Mouse (Mus musculus): ENCODE measurements around the gene Tmppe. TPM values are rescaled to one million over a fixed set of nuclear protein-coding genes. Genes with fewer than 3 reads are reported as not detected.
A peak's percentile ranks its signal among the peaks of the same experiment; 100 is the strongest.

Tmppe gene
- total and polyA plus RNA-seq, 2 experiments = 3.0 to 3.6 TPM

- Histone ChIP-seq H3K4me1 (ENCODE audit: control insufficient read depth, insufficient read depth, low read length) (no peaks in the 10 kb centered on the region), H3K27me3 (ENCODE audit: control insufficient read depth, insufficient read depth, low read length) (no peaks in the 10 kb centered on the region), H3K36me3 (ENCODE audit: control insufficient read depth, insufficient read depth, low read length) (no peaks in the 10 kb centered on the region), H3K79me2 (ENCODE audit: control insufficient read depth, insufficient read depth, low read length) (no peaks in the 10 kb centered on the region), H3K4me3 (ENCODE audit: insufficient read depth, low read depth, low read length) (no peak overlapping the region), H3K9ac (ENCODE audit: low read depth, low read length) (no peak overlapping the region), H3K27ac (replicated peaks; ENCODE audit: insufficient read depth, low read depth, low read length) (no peak overlapping the region)
- no peak for DNase-seq (ENCODE audit: extremely low read depth, low read depth, low spot score)
- 94% methylated on average over 24 of the region's 24 CpGs for WGBS
- TF ChIP-seq POLR2A (IDR thresholded peaks at IDR 0.05; ENCODE audit: extremely low read depth, insufficient read depth, low read length) = no peak
- no peak for TF ChIP-seq CTCF (IDR thresholded peaks at IDR 0.05; ENCODE audit: low read depth, low read length)
Measured at GRCm38 (mm10) chr9:114384691-114385090, 16.2 kb upstream of the Tmppe start.

GRCm38 (mm10) chr9:114385160-114385559 lies 15.7 kb upstream of the Tmppe start:
- DNase-seq (ENCODE audit: extremely low read depth, low read depth, low spot score) = no peak
- no peaks in the 10 kb centered on the region for H3K79me2 ChIP-seq (ENCODE audit: control insufficient read depth, insufficient read depth, low read length)
- WGBS = 94% methylated on average over 10 of the region's 10 CpGs
- H3K4me3 ChIP-seq (ENCODE audit: insufficient read depth, low read depth, low read length) = no peak overlapping the region
- H3K27me3 ChIP-seq (ENCODE audit: control insufficient read depth, insufficient read depth, low read length) = no peaks in the 10 kb centered on the region
- H3K27ac ChIP-seq (replicated peaks; ENCODE audit: insufficient read depth, low read depth, low read length) = no peak overlapping the region
- H3K36me3 ChIP-seq (ENCODE audit: control insufficient read depth, insufficient read depth, low read length) = no peaks in the 10 kb centered on the region
- TF ChIP-seq POLR2A (IDR thresholded peaks at IDR 0.05; ENCODE audit: extremely low read depth, insufficient read depth, low read length) (no peak), CTCF (IDR thresholded peaks at IDR 0.05; ENCODE audit: low read depth, low read length) (no peak)
- H3K9ac ChIP-seq (ENCODE audit: low read depth, low read length) = no peak overlapping the region
- H3K4me1 ChIP-seq (ENCODE audit: control insufficient read depth, insufficient read depth, low read length) = no peaks in the 10 kb centered on the region

DNA sequence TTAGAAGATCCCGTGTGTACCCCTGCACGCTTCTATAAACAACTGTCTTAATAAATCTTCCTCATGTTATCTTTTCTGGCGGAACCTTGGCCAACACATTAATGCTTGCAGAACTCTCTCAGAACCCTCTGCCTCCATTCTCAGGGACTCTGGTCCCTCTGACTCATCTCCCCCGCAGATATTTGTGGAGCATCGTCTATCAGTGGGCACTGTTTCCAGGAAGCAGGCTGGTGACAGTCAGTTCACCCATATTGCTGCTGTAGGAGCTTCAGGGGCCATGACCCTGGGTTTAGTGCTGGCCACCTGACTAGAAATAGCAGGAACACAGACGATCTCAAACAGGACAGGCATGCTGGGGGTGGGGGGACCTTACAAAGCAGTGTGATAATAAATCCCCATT lies 13.8 kb upstream of the Tmppe start:
- Histone ChIP-seq H3K27me3 (ENCODE audit: control insufficient read depth, insufficient read depth, low read length) (no peaks in the 10 kb centered on the region), H3K79me2 (ENCODE audit: control insufficient read depth, insufficient read depth, low read length) (no peaks in the 10 kb centered on the region), H3K9ac (ENCODE audit: low read depth, low read length) (no peak overlapping the region), H3K36me3 (ENCODE audit: control insufficient read depth, insufficient read depth, low read length) (no peaks in the 10 kb centered on the region), H3K4me3 (ENCODE audit: insufficient read depth, low read depth, low read length) (no peak overlapping the region), H3K27ac (replicated peaks; ENCODE audit: insufficient read depth, low read depth, low read length) (no peak overlapping the region), H3K4me1 (ENCODE audit: control insufficient read depth, insufficient read depth, low read length) (peaks cover 2% of the 10 kb centered on the region; the same call in 1 of the 2 replicates)
- TF ChIP-seq POLR2A (IDR thresholded peaks at IDR 0.05; ENCODE audit: extremely low read depth, insufficient read depth, low read length) (no peak), CTCF (IDR thresholded peaks at IDR 0.05; ENCODE audit: low read depth, low read length) (no peak)
- 78% methylated on average over 6 of the region's 6 CpGs for WGBS
- DNase-seq (ENCODE audit: extremely low read depth, low read depth, low spot score) = no peak

- TF ChIP-seq POLR2A (IDR thresholded peaks at IDR 0.05; ENCODE audit: extremely low read depth, insufficient read depth, low read length) = no peak
- H3K4me3 ChIP-seq (ENCODE audit: insufficient read depth, low read depth, low read length) = no peak overlapping the region
- WGBS = 88% methylated on average over 8 of the region's 8 CpGs
- H3K9ac ChIP-seq (ENCODE audit: low read depth, low read length) = no peak overlapping the region
- H3K4me1 ChIP-seq (ENCODE audit: control insufficient read depth, insufficient read depth, low read length) = peaks cover 2% of the 10 kb centered on the region; the same call in 1 of the 2 replicates
- no peaks in the 10 kb centered on the region for H3K27me3 ChIP-seq (ENCODE audit: control insufficient read depth, insufficient read depth, low read length)
- H3K36me3 ChIP-seq (ENCODE audit: control insufficient read depth, insufficient read depth, low read length) = no peaks in the 10 kb centered on the region
- no peaks in the 10 kb centered on the region for H3K79me2 ChIP-seq (ENCODE audit: control insufficient read depth, insufficient read depth, low read length)
- no peak overlapping the region for H3K27ac ChIP-seq (replicated peaks; ENCODE audit: insufficient read depth, low read depth, low read length)
- DNase-seq (ENCODE audit: extremely low read depth, low read depth, low spot score) = no peak
Measured at GRCm38 (mm10) chr9:114388288-114388687, 12.6 kb upstream of the Tmppe start.

DNA sequence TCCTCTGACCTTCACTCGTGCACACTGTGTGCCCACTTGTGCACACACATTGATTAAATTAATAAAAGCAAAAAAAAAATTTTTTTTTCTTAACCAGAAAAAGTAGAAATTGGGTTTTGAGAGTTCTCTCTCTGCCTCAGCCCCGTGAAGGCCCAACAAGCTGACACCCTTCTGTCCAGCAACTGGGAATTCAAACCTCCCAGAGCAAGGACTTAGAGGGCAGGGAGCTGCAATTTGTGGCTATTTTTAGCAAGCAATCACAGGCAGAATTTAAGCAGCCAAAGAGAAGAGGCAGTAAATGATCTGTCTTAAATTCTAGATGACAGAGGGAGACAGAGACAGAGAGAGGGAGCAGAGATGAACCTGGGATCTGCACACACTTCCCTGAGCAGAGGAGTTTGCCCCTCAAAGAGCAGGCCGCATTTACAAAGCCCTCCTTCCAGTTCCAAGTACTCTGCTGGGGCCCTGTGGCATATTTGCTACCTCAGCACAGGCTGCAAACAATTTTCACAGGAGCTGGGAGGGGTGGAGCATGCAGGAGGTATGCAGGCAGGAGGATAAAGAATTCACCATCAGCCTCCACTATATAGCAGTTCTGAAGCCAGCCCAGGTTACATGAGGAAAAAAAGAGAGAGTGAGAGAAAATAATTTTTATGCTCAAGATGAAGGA lies 12.1 kb upstream of the Tmppe start:
- 78% methylated on average over 3 of the region's 3 CpGs for WGBS
- no peak overlapping the region for H3K27ac ChIP-seq (replicated peaks; ENCODE audit: insufficient read depth, low read depth, low read length)
- no peak for DNase-seq (ENCODE audit: extremely low read depth, low read depth, low spot score)
- TF ChIP-seq POLR2A (IDR thresholded peaks at IDR 0.05; ENCODE audit: extremely low read depth, insufficient read depth, low read length) (no peak), CTCF (IDR thresholded peaks at IDR 0.05; ENCODE audit: low read depth, low read length) (no peak)
- no peaks in the 10 kb centered on the region for H3K27me3 ChIP-seq (ENCODE audit: control insufficient read depth, insufficient read depth, low read length)
- H3K9ac ChIP-seq (ENCODE audit: low read depth, low read length) = no peak overlapping the region
- no peaks in the 10 kb centered on the region for H3K36me3 ChIP-seq (ENCODE audit: control insufficient read depth, insufficient read depth, low read length)
- no peaks in the 10 kb centered on the region for H3K79me2 ChIP-seq (ENCODE audit: control insufficient read depth, insufficient read depth, low read length)
- H3K4me3 ChIP-seq (ENCODE audit: insufficient read depth, low read depth, low read length) = no peak overlapping the region
- peaks cover 2% of the 10 kb centered on the region; the same call in 1 of the 2 replicates for H3K4me1 ChIP-seq (ENCODE audit: control insufficient read depth, insufficient read depth, low read length)

DNA sequence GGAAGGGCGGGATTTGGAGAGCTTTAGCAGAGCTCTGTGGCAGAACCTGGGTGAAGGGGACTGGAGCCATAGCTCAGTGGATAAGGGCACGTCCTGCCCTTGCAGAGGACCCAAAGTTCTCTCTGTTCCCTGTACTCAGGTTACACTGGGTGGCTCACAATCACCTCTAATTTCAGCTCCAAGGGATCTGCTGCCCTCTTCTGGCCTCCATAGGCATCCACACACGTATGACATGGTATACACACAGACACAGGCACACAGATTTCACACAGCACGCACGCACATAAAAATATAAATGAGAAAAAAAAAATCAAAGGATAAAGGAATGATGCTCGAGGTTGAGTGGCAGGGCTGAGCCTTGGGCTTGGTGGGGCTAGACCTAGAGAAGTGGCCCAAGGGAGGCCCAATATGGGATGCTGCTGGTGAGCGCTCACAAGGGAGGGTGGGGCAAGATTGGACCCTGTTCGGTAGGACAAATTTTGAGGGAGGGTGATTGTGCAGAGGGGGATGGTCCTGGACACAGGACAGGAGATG lies 11.5 kb upstream of the Tmppe start:
- no peak overlapping the region for H3K9ac ChIP-seq (ENCODE audit: low read depth, low read length)
- peak overlapping the region; percentile 88; the same call in 1 of the 2 replicates for H3K4me3 ChIP-seq (ENCODE audit: insufficient read depth, low read depth, low read length)
- H3K4me1 ChIP-seq (ENCODE audit: control insufficient read depth, insufficient read depth, low read length) = peaks cover 2% of the 10 kb centered on the region; the same call in 1 of the 2 replicates
- H3K36me3 ChIP-seq (ENCODE audit: control insufficient read depth, insufficient read depth, low read length) = no peaks in the 10 kb centered on the region
- 88% methylated on average over 8 of the region's 8 CpGs for WGBS
- no peaks in the 10 kb centered on the region for H3K79me2 ChIP-seq (ENCODE audit: control insufficient read depth, insufficient read depth, low read length)
- no peak overlapping the region for H3K27ac ChIP-seq (replicated peaks; ENCODE audit: insufficient read depth, low read depth, low read length)
- TF ChIP-seq POLR2A (IDR thresholded peaks at IDR 0.05; ENCODE audit: extremely low read depth, insufficient read depth, low read length) (no peak), CTCF (IDR thresholded peaks at IDR 0.05; ENCODE audit: low read depth, low read length) (peak; percentile 34; the same call in 1 of the 2 replicates)
- H3K27me3 ChIP-seq (ENCODE audit: control insufficient read depth, insufficient read depth, low read length) = no peaks in the 10 kb centered on the region
- DNase-seq (ENCODE audit: extremely low read depth, low read depth, low spot score) = no peak

All from liver, adult 2 months (tissue).